Mouse (Mus musculus) liver, embryonic 14.5 days (tissue): ENCODE results near the gene Grk1.

ENCODE experiments used
- CTCF ChIP-seq: IDR thresholded peaks from 2 replicates; pipeline ENCODE4 v1.5.1; 2016; ENCODE audit warnings: antibody characterized with exemption, low read depth, control low read depth
- EP300 ChIP-seq: IDR thresholded peaks from 2 replicates; pipeline ENCODE4 v1.6.1; 2016; ENCODE audit warnings: antibody characterized with exemption, low read depth

- TF ChIP-seq CTCF (no peak), EP300 (no peak)
Observed at GRCm38 (mm10) chr8:13446456-13446855, 41.6 kb downstream of the Grk1 start.
